Mouse (Mus musculus): ENCODE data around the gene Hilpda.

The Hilpda gene

DNA sequence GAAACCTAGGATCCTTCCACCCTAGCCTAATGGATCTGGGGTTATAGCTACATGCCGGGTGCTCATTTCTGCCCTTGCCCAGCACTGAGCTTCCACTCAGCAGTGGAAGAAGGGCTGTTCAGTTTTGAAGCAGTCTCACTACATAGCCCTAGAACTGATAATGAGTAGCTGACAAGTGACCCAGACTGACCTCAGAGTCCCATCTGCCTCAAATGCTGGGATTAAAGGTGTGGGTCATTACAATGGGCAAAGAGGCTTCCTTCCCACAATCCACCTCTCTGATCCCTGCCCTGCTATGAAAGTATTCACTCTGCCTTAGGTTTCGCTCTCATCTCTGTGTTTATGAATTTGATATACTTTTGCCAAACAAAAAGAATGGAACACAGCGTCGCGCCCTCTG is 4.5 kb downstream of the Hilpda start:
- DNase-seq (ENCODE audit: low spot score in 2 of 2) = no peak

DNA sequence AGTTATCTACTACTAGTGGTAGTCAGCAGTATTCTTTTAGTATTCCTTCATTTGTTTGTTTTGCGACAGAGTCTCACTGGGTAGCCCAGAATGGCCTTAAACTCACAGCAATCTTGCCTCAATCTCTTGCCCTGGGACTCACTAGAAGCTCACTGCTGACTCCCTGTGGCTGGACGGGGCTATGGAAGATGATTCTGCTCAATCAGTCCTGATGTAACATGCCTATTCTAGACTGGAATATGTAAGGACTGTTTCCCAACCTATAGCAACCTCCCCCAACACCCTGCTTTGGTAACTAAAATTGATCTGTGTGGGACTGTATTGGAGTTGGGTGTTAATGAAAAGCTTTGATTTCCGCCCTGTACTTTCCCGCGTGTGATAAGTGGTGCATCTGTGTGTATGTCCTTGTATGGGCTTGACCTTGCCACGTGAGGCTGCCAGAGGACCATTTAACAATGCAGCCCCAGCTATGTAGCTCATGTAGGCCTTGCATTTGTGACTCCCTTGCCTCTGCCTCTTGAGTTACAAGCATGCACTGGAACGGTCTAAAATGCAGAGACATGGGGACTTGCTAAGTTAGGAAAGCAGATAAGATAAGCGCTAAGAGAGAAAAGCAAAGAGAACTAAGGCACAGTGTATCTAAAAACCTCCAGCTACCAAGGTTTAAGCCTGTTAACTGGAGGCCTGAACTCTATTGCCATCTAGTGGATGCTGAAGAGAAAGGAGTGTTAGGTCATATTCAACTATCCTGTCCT is 6.4 kb downstream of the Hilpda start:
- DNase-seq (ENCODE audit: low spot score in 2 of 2) = peak; percentile 24 to 40

GRCm38 (mm10) chr6:29279293-29279692 is 7.0 kb downstream of the Hilpda start, which contains the start of gene Fam71f2:
Gene Fam71f2, plus strand, starts transcription at chr6:29279593.
- DNase-seq (ENCODE audit: low spot score in 2 of 2) = no peak

DNA sequence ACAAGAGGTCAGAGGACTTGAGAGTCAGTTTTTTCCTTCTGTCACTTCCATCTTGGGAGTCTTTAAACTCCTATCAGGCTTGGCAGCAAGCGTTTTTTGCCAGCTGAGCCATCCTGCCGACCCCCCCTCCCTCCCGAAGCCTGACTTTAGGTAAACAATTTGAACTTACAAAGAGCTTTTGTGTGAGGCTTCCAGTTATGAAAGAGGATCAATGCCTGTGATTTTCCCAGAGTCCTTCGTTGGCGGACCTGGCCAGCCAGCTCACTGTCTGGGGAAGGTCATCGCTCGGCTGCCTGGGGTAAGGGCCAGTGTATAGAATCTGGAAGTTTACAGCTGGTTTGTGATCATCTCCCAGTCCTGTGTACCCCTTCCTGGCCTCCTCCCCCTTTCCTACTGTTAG is 8.4 kb downstream of the Hilpda start:
- DNase-seq (ENCODE audit: low spot score in 2 of 2) = no peak

DNA sequence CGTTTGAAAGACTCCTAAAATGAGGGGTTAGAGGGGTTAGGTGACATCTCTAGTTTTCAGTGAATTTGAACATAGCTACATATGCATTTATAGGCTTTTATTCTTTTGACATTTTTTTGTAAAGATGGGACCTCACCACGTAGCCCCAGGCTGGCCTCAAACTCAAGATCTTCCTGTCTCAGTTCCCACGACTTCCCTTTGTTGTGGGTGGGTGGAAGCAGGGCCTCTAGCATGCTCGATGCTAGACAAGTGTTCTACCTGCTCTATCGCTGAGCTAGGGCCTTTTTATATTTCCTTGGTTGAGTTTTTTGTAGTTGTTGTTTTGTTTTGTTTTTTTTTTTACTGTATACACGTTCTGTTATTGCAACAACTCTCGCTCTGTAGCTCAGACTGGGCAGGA is 14.6 kb downstream of the Hilpda start:
- no peak for DNase-seq (ENCODE audit: low spot score in 2 of 2)

DNA sequence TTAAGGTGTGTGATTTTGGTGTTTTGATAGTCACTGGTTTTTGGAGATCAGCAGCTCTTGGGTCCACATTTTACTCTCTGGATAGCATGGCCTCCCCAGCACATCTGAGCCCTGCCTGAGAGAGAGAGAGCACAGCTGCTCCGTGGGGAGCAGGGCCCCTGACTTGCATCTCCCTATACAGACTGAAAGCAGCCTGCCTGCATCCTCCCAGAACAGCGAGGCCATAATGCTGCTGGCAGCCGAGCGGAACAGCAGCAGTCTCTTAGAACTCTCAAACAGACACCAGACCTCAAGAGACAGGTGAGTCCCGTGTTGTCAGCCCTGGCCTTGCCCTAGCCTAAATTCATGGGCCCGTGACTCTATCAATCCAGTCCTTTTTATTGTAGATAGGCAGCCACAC is 15.2 kb downstream of the Hilpda start:
- no peak for DNase-seq (ENCODE audit: low spot score in 2 of 2)

DNA sequence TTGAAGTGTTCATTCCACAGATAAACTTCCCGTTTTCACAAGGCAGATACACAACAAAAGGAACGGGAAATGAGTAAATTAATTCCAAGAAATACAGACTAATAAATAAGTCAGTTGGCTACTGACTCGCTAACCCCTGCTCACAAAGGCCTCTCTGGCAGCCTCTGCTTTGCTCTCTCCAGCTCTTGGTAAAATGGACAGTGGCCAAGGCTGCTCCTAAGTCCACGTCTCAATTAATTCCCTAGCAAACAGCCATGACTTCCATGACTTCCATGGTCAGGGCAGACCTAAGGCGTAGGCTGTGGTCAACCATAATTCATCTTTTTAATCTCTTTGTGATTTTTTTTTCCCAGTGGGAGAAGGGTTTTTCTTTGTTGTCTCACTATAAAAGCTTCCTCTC is 15.7 kb downstream of the Hilpda start:
- DNase-seq (ENCODE audit: low spot score in 2 of 2) = no peak

- DNase-seq (ENCODE audit: low spot score in 2 of 2) = no peak
These were observed 16.4 kb downstream of the Hilpda start for GRCm38 (mm10) chr6:29288651-29289050.

GRCm38 (mm10) chr6:29299112-29299511 is 26.8 kb downstream of the Hilpda start:
- no peak for DNase-seq (ENCODE audit: low spot score in 2 of 2)

GRCm38 (mm10) chr6:29303251-29303650 is 31.0 kb downstream of the Hilpda start:
- no peak for DNase-seq (ENCODE audit: low spot score in 2 of 2)

GRCm38 (mm10) chr6:29303726-29304125 is 31.4 kb downstream of the Hilpda start:
- DNase-seq (ENCODE audit: low spot score in 2 of 2) = no peak

GRCm38 (mm10) chr6:29305462-29305861 is 33.2 kb downstream of the Hilpda start:
- DNase-seq (ENCODE audit: low spot score in 2 of 2) = no peak

GRCm38 (mm10) chr6:29308846-29309605 is 36.7 kb downstream of the Hilpda start:
- DNase-seq (ENCODE audit: low spot score in 2 of 2) = no peak

- no peak for DNase-seq (ENCODE audit: low spot score in 2 of 2)
These were observed 41.5 kb downstream of the Hilpda start for GRCm38 (mm10) chr6:29313690-29314202.

- no peak for DNase-seq (ENCODE audit: low spot score in 2 of 2)
These were observed 45.0 kb downstream of the Hilpda start for GRCm38 (mm10) chr6:29317286-29317685.

GRCm38 (mm10) chr6:29317941-29318340 is 45.7 kb downstream of the Hilpda start:
- no peak for DNase-seq (ENCODE audit: low spot score in 2 of 2)

DNA sequence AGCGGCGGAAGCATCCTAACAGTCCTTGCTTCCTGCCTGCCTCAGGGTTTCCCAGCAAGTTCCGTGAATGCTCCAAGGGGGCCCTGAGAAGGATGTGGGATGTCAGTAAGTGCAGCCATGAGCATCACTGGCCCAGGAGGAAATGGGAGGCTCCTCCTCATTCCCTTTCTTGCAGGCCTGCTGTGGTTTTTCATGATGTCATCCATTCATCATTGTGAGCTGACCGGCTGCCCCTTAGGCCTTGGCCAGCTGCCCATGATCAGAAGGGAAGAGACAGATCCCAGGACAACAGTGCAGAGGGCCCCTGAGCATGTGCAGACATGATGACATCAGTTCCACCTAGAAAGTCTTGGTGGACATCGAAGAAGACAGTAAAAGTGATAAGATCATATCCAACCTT is 46.6 kb downstream of the Hilpda start, which contains the start of gene Fam71f1:
Fam71f1 (plus strand) TSS at position 262 of the 400 bp plus-strand sequence.
- DNase-seq (ENCODE audit: low spot score in 2 of 2) = no peak

GRCm38 (mm10) chr6:29321586-29321985 is 49.3 kb downstream of the Hilpda start:
- no peak for DNase-seq (ENCODE audit: low spot score in 2 of 2)

- no peak for DNase-seq (ENCODE audit: low spot score in 2 of 2)
These were observed 49.9 kb downstream of the Hilpda start for GRCm38 (mm10) chr6:29322147-29322546.

- no peak for DNase-seq (ENCODE audit: low spot score in 2 of 2)
These were observed 50.4 kb downstream of the Hilpda start for GRCm38 (mm10) chr6:29322735-29323134.

Measured in frontal cortex, postnatal 10 days (tissue).